Mouse (Mus musculus) neural tube, embryonic 11.5 days (tissue): ENCODE data around the gene Tapbp. TPM values are rescaled to one million over a fixed set of nuclear protein-coding genes. Genes with fewer than 3 reads are reported as not detected.

Experiments
- ATAC-seq: fragments of 200-750 bp; cut with Nextera tagmentation; 2 replicates; pipeline ENCODE4 v1.8.0; 2017; ENCODE audit warnings: moderate number of reproducible peaks, mild to moderate bottlenecking, moderate TSS enrichment, moderate library complexity; ENCODE audit not compliant: insufficient read depth, low FRiP score, low TSS enrichment
- DNase-seq: peaks from one replicate; pipeline ENCODE4 v3.0.0-alpha.2; 2015; ENCODE audit warnings: low spot score
- H3K27ac ChIP-seq: fragments of 300-500 bp; sonication (generic); 2 replicates; pipeline ENCODE4 v1.5.1; 2014; ENCODE audit warnings: low read depth, mild to moderate bottlenecking, low read length
- H3K27me3 ChIP-seq: fragments of 300-500 bp; sonication (generic); 2 replicates; pipeline ENCODE4 v1.6.1; 2014; ENCODE audit warnings: mild to moderate bottlenecking, low read length, mixed read lengths; ENCODE audit not compliant: control insufficient read depth, insufficient read depth
- H3K36me3 ChIP-seq: fragments of 300-500 bp; sonication (generic); 2 replicates; pipeline ENCODE4 v1.6.1; 2014; ENCODE audit warnings: mild to moderate bottlenecking, low read length, moderate library complexity, mixed read lengths; ENCODE audit not compliant: control insufficient read depth, insufficient read depth
- H3K4me1 ChIP-seq: fragments of 300-500 bp; sonication (generic); 2 replicates; pipeline ENCODE4 v1.6.1; 2014; ENCODE audit warnings: low read length, mixed read lengths; ENCODE audit not compliant: control insufficient read depth, insufficient read depth
- H3K4me2 ChIP-seq: fragments of 300-500 bp; sonication (generic); 2 replicates; pipeline ENCODE4 v1.6.1; 2014; ENCODE audit warnings: low read depth, mild to moderate bottlenecking, moderate library complexity
- H3K4me3 ChIP-seq: fragments of 300-500 bp; sonication (generic); 2 replicates; pipeline ENCODE4 v1.5.1; 2014; ENCODE audit warnings: low read depth, low read length
- H3K9ac ChIP-seq: fragments of 300-500 bp; sonication (generic); 2 replicates; pipeline ENCODE4 v1.6.1; 2014; ENCODE audit warnings: mild to moderate bottlenecking, low read length
- H3K9me3 ChIP-seq: fragments of 300-500 bp; sonication (generic); 2 replicates; pipeline ENCODE4 v1.6.1; 2016; ENCODE audit warnings: low read length; ENCODE audit not compliant: control insufficient read depth
- WGBS: fragments of 180-500 bp; shearing (Covaris S2); extraction: QIAGEN DNeasy Blood & Tissue Kit; methylation state at CpG from one replicate; pipeline ENCODE4 v1.1.7; 2014; 5-methylcytosine and 5-hydroxymethylcytosine counted together
- polyA plus RNA-seq: library from polyadenylated mRNA; unstranded; fragments of >200 nt; fragmentation: Nextera tagmentation; extraction: Ambion mirVana; gene quantifications from 2 replicates; pipeline ENCODE4 v1.2.1, GENCODE M21; 2014

Tapbp gene
- polyA plus RNA-seq, 1 experiment from 2014 or later: 12.9 TPM

- Histone ChIP-seq H3K36me3 (peaks cover 10% of the 10 kb centered on the region), H3K4me3 (peak overlapping the region; percentile 91), H3K4me1 (peaks cover 9% of the 10 kb centered on the region; the same call in 1 of the 2 replicates), H3K9ac (peak overlapping the region; percentile 88), H3K4me2 (peak overlapping the region; percentile 99), H3K9me3 (no peaks in the 10 kb centered on the region), H3K27ac (no peak overlapping the region), H3K27me3 (no peaks in the 10 kb centered on the region)
- no peak for ATAC-seq
- WGBS: 31% methylated on average over 18 of the region's 18 CpGs
- DNase-seq: no peak
Observed at GRCm38 (mm10) chr17:33931159-33931866, 15.6 kb downstream of the Tapbp start.

DNA sequence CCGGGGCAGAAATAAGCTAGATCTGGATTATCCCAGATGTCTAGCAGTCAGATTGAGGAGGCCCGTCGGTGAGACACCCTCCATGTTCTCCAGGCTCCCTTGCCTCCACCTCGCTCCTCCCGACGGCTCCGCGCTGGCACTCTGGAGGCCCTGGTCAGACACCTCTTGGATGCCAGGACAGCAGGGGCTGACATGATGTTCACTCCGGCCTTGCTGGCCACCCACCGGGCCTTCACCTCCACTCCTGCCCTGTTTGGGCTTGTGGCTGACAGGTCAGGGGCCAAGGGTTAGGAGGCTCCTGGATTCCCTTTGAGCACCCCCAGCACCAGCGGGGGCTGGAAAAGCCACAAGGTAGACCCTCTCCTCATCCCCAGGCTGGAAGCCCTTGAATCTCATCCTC, 16.2 kb downstream of the Tapbp start:
- no peak for ATAC-seq
- DNase-seq: no peak
- no peak overlapping the region for H3K4me2 ChIP-seq
- H3K9me3 ChIP-seq: no peaks in the 10 kb centered on the region
- H3K36me3 ChIP-seq: peaks cover 10% of the 10 kb centered on the region
- H3K4me1 ChIP-seq: peaks cover 9% of the 10 kb centered on the region; the same call in 1 of the 2 replicates
- no peak overlapping the region for H3K27ac ChIP-seq
- WGBS: 88% methylated on average over 11 of the region's 11 CpGs
- H3K4me3 ChIP-seq: no peak overlapping the region
- H3K27me3 ChIP-seq: no peaks in the 10 kb centered on the region
- no peak overlapping the region for H3K9ac ChIP-seq

DNA sequence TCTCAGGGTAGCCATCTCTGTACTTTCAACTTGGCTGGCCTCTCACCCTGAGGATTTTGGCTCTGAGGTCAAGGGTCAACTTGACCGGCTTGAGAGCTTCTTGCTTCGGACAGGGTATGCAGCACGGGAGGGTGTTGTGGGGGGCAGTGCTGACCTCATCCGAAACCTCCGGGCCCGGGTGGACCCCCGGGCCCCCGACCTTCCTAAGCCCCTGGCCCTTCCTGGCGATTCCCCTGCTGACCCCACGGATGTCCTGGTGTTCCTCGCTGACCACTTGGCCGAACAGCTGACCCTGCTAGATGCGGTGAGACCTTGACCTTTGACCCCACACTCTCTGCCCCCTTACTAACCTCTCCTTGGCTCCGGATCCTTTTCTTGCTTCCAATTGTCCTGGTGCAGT, 16.7 kb downstream of the Tapbp start:
- peaks cover 9% of the 10 kb centered on the region; the same call in 1 of the 2 replicates for H3K4me1 ChIP-seq
- H3K4me2 ChIP-seq: no peak overlapping the region
- H3K9ac ChIP-seq: no peak overlapping the region
- WGBS: 91% methylated on average over 12 of the region's 14 CpGs
- DNase-seq (no peak), ATAC-seq (no peak)
- H3K9me3 ChIP-seq: no peaks in the 10 kb centered on the region
- no peaks in the 10 kb centered on the region for H3K27me3 ChIP-seq
- peaks cover 12% of the 10 kb centered on the region for H3K36me3 ChIP-seq
- no peak overlapping the region for H3K27ac ChIP-seq
- H3K4me3 ChIP-seq: 0 out of 2 replicates have a peak overlapping the region, but pooled peaks have one; percentile 2

DNA sequence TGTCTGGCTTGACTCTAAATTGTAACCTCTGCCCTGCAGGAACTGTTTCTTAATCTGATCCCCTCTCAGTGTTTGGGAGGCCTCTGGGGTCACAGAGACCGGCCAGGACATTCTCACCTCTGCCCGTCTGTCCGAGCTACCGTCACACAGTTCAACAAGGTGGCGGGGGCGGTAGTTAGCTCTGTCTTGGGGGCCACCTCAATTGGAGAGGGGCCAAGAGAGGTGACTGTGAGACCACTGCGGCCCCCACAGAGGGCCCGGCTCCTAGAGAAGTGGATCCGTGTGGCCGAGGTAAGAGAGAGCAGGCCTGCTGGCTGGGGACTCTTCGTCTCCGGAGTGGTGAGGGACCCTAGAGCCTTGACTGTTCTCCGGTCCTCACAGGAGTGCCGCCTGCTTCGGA, 17.3 kb downstream of the Tapbp start:
- 93% methylated on average over 15 of the region's 15 CpGs for WGBS
- no peak overlapping the region for H3K4me2 ChIP-seq
- H3K4me3 ChIP-seq: 0 out of 2 replicates have a peak overlapping the region, but pooled peaks have one; percentile 2
- H3K27me3 ChIP-seq: no peaks in the 10 kb centered on the region
- no peak overlapping the region for H3K9ac ChIP-seq
- DNase-seq (no peak), ATAC-seq (no peak)
- H3K9me3 ChIP-seq: no peaks in the 10 kb centered on the region
- H3K27ac ChIP-seq: no peak overlapping the region
- H3K36me3 ChIP-seq: peaks cover 12% of the 10 kb centered on the region
- peaks cover 9% of the 10 kb centered on the region; the same call in 1 of the 2 replicates for H3K4me1 ChIP-seq

DNA sequence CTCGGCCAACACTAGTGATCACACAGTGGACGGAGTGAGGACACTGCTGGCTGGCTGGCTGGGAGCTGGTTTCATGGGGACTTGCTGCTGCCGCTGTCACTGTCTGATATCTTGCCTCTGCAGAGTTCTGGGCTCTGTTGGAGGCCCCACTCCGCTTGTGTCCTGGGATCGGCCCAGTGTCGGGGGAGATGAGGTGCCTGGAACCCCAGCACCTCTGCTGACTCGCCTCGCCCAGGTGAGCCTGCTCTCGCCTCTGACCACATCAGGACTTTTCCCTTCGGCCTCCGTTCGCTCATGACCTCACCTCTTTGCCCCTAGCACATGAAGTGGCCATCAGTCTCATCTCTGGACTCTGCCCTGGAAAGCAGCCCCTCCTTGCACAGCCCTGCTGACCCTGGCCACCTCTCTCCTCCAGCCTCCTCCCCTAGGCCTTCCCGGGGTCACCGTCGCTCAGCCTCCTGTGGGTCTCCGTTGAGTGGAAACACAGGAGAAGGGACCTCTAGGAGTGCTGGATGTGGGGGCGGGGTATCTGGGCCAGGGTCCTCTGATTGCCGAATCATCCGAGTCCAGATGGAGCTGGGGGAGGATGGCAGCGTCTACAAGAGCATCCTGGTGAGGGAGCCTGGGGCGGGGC, 19.8 kb downstream of the Tapbp start:
- H3K4me3 ChIP-seq: no peak overlapping the region
- no peak for DNase-seq
- no peak for ATAC-seq

DNA sequence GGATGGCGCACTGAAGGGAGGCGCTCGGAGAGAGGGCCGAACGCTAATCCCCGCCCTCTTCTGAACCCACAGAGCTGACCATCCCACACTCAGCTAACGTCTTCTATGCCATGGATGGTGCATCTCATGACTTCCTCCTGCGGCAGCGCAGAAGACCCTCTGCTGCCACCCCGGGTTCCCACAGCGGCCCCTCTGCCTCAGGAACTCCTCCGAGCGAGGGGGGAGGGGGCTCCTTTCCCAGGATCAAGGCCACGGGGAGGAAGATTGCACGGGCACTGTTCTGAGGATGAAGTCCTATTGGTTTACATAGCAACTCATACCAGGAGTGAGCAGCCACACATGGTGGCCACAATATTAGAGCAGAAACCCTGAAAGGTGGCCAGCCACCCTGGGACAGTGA, 21.3 kb downstream of the Tapbp start:
- 86% methylated on average over 15 of the region's 15 CpGs for WGBS
- Histone ChIP-seq H3K4me3 (no peak overlapping the region), H3K27ac (no peak overlapping the region), H3K36me3 (peaks cover 12% of the 10 kb centered on the region), H3K27me3 (no peaks in the 10 kb centered on the region), H3K9me3 (no peaks in the 10 kb centered on the region), H3K9ac (no peak overlapping the region), H3K4me2 (no peak overlapping the region), H3K4me1 (peaks cover 12% of the 10 kb centered on the region)
- DNase-seq: no peak
- ATAC-seq: no peak

More for the DNA sequence above, 19.8 kb downstream of the Tapbp start:
- no peak overlapping the region for H3K9ac ChIP-seq
- peaks cover 15% of the 10 kb centered on the region for H3K4me1 ChIP-seq
- no peak overlapping the region for H3K4me2 ChIP-seq
- WGBS: 87% methylated on average over 21 of the region's 21 CpGs
- H3K27ac ChIP-seq: no peak overlapping the region
- H3K27me3 ChIP-seq: no peaks in the 10 kb centered on the region
- H3K9me3 ChIP-seq: no peaks in the 10 kb centered on the region
- peaks cover 12% of the 10 kb centered on the region for H3K36me3 ChIP-seq

- WGBS: 79% methylated on average over 11 of the region's 11 CpGs
- no peaks in the 10 kb centered on the region for H3K27me3 ChIP-seq
- peaks cover 13% of the 10 kb centered on the region for H3K36me3 ChIP-seq
- H3K9ac ChIP-seq: no peak overlapping the region
- DNase-seq (no peak), ATAC-seq (no peak)
- 0 out of 2 replicates have a peak overlapping the region, but pooled peaks have one; percentile 10 for H3K4me3 ChIP-seq
- H3K27ac ChIP-seq: no peak overlapping the region
- peak overlapping the region; percentile 91; the same call in 1 of the 2 replicates for H3K4me2 ChIP-seq
- H3K4me1 ChIP-seq: peaks cover 12% of the 10 kb centered on the region
- no peaks in the 10 kb centered on the region for H3K9me3 ChIP-seq
Observed at GRCm38 (mm10) chr17:33938783-33939182, 23.1 kb downstream of the Tapbp start.

GRCm38 (mm10) chr17:33940206-33940805, 24.6 kb downstream of the Tapbp start, which contains the start of the genes Pfdn6 and Wdr46:
Pfdn6 (minus strand) TSS chr17:33940343.
Wdr46 (plus strand) TSS chr17:33940660.
- under 1% methylated on average over 36 of the region's 36 CpGs for WGBS
- H3K27ac ChIP-seq: no peak within 1 kb of the TSS
- H3K4me3 ChIP-seq: peak within 1 kb of the TSS; percentile 81
- H3K4me1 ChIP-seq: peaks cover 12% of the 10 kb centered on the region
- peak; percentile 91 for DNase-seq
- peak; percentile 81 for ATAC-seq
- H3K9ac ChIP-seq: peak within 1 kb of the TSS; percentile 70
- H3K36me3 ChIP-seq: peaks cover 19% of the 10 kb centered on the region
- no peaks in the 10 kb centered on the region for H3K27me3 ChIP-seq
- peak within 1 kb of the TSS; percentile 95 for H3K4me2 ChIP-seq
- no peaks in the 10 kb centered on the region for H3K9me3 ChIP-seq
